Mouse (Mus musculus): Measurements from ENCODE around the gene Dscaml1. TPM values are rescaled to one million over a fixed set of nuclear protein-coding genes. Genes with fewer than 3 reads are reported as not detected.

Dscaml1 gene
- polyA plus RNA-seq, 1 experiment from 2014 or later: 0.79 TPM

DNA sequence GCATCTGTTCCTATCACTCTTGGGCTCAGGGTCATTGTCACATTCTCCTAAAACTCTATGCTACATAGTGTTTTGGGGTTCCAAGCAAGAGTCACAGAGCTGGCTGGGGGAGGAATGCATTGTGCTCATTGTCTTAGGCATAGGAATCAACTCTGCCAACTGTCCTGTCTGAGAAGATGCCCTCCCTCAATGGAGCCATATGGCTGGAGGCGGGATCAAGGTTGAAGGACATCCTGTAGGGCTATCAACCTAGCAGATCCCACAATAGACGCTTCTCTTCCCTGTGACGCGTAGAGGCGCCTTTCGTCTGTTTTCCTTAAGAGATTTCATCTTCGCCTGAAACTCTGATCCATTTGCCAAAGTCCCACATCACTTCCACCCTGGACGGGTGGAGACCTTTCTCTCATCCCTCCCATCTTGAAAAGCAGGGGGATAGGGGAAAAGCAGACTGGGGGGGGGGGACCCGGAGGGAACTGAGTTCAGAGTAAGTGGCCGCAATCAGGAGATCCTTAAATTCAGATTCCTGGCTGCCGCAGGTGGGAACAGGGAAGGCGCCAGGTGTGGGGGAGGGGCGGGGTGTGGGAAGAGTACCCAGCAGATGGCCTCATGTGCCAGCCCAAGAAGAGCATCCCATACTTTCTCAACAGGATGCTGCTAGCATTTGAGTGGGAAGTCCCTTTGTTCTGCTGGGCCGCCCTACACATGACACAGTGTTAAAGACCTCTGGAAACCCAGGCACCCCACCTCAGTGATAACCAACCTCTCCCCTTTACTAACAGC, 113.0 kb downstream of the Dscaml1 start:
- no peaks in the 10 kb centered on the region for H3K36me3 ChIP-seq (replicated peaks)
- no peaks in the 10 kb centered on the region for H3K9me3 ChIP-seq
- DNase-seq (ENCODE audit: extremely low spot score, low spot score): no peak
- no peak overlapping the region for H3K4me3 ChIP-seq
- H3K27ac ChIP-seq: no peak overlapping the region
- peaks cover 6% of the 10 kb centered on the region for H3K4me1 ChIP-seq
- WGBS: 86% methylated on average over 14 of the region's 14 CpGs
- no peaks in the 10 kb centered on the region for H3K27me3 ChIP-seq (ENCODE audit: poor library complexity, severe bottlenecking)

DNA sequence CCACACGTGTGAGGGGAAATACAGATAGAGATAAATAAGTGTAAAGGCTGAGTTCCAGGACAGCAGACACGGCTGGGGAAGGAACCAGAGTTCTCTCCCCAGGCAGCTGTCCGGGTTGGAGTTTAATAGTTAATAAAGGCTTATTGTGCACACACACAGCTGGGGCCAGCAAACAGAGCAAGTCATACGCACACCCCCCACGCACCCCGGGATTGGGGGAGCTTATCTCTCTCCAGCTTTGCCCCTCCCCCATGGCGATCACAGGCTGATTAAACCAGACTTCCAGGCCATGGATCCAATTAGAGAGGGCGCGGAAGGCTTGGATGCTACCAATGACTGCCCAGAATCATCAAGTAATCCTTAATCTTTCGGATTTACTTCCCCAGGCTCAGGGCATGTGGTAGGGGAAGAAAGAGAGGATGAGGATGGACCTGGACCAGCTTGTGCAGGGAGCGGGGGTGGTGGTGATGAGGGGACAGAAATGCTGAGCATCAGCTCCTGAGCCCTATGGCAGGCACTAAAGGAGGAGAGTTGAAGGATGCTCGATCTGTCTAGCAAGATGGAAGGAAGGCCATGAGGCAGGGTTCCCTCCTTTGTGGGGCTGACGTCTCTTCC, 119.7 kb downstream of the Dscaml1 start:
- Histone ChIP-seq H3K9me3 (no peaks in the 10 kb centered on the region), H3K27me3 (ENCODE audit: poor library complexity, severe bottlenecking) (no peaks in the 10 kb centered on the region), H3K27ac (peak overlapping the region; percentile 69), H3K36me3 (replicated peaks) (no peaks in the 10 kb centered on the region), H3K4me3 (no peak overlapping the region), H3K4me1 (peaks cover 40% of the 10 kb centered on the region)
- peak; percentile 23 for DNase-seq (ENCODE audit: extremely low spot score, low spot score)
- 53% methylated on average over 13 of the region's 13 CpGs for WGBS

DNA sequence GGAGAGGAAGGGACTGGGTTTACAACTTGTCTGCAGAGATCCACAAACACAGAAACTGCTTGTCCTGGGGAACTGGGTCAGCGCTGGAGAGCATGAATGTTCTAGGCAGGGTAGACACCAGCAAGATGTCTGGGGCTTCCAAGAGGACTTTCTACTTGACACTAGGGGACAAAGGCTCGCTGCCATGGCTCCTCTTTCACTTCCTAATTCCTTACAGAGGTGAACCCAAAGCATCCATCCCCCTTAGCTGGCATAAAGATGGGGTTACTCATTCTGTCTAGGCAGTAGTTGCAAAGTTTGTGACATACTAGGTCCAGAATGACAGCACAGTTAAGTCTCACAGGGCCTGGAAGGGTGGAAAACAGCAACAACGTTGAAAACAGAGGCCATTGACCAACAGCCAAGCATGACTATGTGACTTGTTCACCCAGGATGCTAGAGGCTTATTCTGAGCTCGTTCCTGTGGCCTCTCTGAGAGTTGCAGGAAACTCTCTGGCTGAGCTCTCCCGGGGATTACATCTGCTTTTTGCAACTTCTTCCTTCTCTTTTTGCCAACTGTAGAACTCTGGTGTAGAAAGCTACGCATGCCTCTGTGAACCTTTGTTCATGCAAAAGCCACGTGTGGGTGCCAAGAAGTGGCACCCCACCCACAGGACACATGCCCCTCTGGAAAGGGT, 120.6 kb downstream of the Dscaml1 start:
- 90% methylated on average over 7 of the region's 7 CpGs for WGBS
- H3K36me3 ChIP-seq (replicated peaks): no peaks in the 10 kb centered on the region
- no peak for DNase-seq (ENCODE audit: extremely low spot score, low spot score)
- H3K9me3 ChIP-seq: no peaks in the 10 kb centered on the region
- H3K27ac ChIP-seq: peak overlapping the region; percentile 69; the same call in 1 of the 2 replicates
- peaks cover 35% of the 10 kb centered on the region for H3K4me1 ChIP-seq
- H3K4me3 ChIP-seq: no peak overlapping the region
- no peaks in the 10 kb centered on the region for H3K27me3 ChIP-seq (ENCODE audit: poor library complexity, severe bottlenecking)

DNA sequence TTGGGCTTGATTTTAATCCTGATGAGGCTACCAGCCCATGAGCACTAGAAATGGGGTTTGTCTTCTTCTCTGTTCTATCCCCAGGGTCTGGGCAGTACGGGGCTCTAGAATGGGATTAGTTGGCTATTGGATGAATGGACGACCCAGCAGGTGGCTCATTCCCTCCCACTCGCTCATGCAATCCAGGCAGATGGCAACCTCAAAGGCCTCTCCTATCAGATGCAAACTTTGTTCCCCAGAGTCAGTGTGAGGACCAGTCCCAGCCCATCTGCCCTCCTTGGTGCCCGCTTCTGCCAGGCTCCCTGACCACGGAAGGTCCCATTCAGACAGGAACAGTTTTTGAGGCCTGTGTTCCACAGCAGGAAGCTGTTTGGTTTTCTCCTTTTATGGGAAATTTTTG, 123.4 kb downstream of the Dscaml1 start:
- H3K4me3 ChIP-seq: no peak overlapping the region
- no peaks in the 10 kb centered on the region for H3K27me3 ChIP-seq (ENCODE audit: poor library complexity, severe bottlenecking)
- no peak for DNase-seq (ENCODE audit: extremely low spot score, low spot score)
- peak overlapping the region; percentile 45 for H3K27ac ChIP-seq
- WGBS: 36% methylated on average over 5 of the region's 5 CpGs
- peaks cover 39% of the 10 kb centered on the region for H3K4me1 ChIP-seq
- H3K9me3 ChIP-seq: no peaks in the 10 kb centered on the region
- no peaks in the 10 kb centered on the region for H3K36me3 ChIP-seq (replicated peaks)

DNA sequence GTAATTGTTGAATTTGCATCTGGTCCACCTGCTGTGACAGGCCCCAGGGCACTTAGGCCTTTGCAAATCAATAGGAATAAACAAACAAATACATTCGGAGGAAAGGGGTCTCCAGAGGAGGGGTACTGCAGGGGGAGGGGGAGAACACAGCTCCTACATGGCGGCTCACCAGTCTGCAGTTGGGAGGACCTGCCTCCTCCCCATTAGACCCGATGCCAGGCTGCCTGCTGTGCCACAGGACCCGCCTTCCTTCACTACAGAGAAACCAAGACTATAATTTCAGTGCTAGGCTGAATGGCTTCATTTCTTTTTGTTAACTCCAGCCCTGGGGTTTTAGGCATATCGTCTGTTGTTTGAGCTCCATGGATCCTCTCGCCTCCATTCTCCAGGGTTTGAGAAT, 123.8 kb downstream of the Dscaml1 start:
- Histone ChIP-seq H3K27me3 (ENCODE audit: poor library complexity, severe bottlenecking) (no peaks in the 10 kb centered on the region), H3K4me3 (no peak overlapping the region), H3K4me1 (peaks cover 43% of the 10 kb centered on the region), H3K27ac (peak overlapping the region; percentile 45), H3K9me3 (no peaks in the 10 kb centered on the region), H3K36me3 (replicated peaks) (no peaks in the 10 kb centered on the region)
- 38% methylated on average over 6 of the region's 6 CpGs for WGBS
- DNase-seq (ENCODE audit: extremely low spot score, low spot score): no peak

DNA sequence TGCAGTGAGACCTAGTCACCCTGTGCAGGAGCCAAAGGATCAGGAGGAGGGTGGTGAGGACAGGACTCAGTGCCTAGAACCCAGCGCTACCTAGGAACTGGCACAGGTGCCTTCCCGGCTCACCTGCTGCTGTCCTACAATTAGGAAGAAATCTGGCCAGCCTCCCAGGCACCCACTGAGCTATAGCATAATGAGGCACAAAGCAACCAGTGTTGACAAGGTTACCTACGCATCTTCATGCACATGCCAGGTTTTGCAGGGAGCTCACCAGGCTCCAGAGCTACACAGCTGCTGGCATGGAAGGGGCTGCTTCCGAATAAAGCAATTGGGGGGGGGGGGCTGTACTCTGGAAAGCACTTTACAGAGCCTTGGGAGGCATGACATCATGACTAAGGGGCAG, 124.2 kb downstream of the Dscaml1 start:
- H3K9me3 ChIP-seq: no peaks in the 10 kb centered on the region
- H3K4me1 ChIP-seq: peaks cover 43% of the 10 kb centered on the region
- no peak overlapping the region for H3K4me3 ChIP-seq
- H3K27ac ChIP-seq: peak overlapping the region; percentile 45
- H3K27me3 ChIP-seq (ENCODE audit: poor library complexity, severe bottlenecking): no peaks in the 10 kb centered on the region
- H3K36me3 ChIP-seq (replicated peaks): no peaks in the 10 kb centered on the region
- 74% methylated on average over 4 of the region's 4 CpGs for WGBS
- DNase-seq (ENCODE audit: extremely low spot score, low spot score): no peak

DNA sequence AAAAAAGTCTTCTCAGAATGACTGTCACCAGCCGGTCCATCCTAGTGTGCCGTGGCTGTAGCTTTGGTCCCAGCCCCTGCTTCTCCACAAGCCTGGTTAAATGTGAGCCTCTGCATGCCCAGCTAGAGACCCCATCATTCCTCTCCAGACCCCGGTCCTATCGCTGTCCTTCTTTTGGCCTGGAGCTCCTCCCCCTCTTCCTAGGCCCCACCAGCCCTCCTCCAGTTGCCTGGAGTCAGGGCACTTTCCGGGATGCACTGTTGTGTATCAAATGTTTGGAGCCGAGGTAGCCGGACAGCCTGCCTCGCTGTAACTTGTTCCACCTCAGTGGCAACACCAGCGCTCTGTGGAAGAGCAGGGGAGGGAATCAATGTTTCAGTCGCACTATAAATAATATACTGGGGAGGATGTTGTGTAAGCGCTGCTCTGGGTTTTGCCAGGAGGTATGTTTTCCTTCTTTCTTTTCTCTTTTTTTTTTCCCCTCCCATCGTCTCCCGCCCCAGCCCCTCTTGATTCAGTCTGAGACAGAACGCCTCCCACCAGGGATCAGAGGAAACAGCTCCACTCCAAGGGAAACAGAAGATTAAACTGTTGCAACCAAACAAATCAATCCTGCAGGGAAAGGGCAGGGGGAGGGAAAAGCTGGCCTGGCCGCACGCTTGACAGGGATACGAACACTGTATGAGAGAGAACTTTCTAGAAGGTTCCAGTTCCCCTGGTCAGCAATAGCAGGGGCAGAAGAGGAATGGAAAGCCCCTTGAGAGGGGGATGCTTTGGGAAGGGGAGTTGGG, 128.8 kb downstream of the Dscaml1 start:
- Histone ChIP-seq H3K9me3 (no peaks in the 10 kb centered on the region), H3K27ac (peak overlapping the region; percentile 60), H3K36me3 (replicated peaks) (no peaks in the 10 kb centered on the region), H3K27me3 (ENCODE audit: poor library complexity, severe bottlenecking) (no peaks in the 10 kb centered on the region), H3K4me3 (no peak overlapping the region), H3K4me1 (peaks cover 24% of the 10 kb centered on the region)
- peak; percentile 25 for DNase-seq (ENCODE audit: extremely low spot score, low spot score)
- WGBS: 36% methylated on average over 17 of the region's 17 CpGs

DNA sequence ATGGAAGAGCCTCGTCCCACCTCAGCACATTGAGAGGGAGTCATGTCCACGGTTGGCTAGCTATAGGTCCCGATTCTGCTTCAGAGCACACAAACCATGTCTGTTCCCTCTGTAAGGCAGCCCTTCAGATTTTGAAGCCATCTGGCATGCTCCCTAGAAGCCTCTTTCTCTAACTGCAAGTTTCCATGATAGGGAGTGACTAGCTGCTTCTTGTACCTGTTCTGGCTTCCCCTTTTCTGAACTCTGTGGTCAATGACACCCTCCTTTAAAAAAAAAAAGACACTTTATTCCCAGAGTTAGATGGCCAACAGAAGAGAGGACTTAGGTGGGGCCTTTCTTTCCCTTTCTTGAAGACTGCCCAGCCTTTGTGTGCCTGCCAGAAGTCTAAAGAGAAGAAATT, 130.5 kb downstream of the Dscaml1 start:
- Histone ChIP-seq H3K27me3 (ENCODE audit: poor library complexity, severe bottlenecking) (no peaks in the 10 kb centered on the region), H3K36me3 (replicated peaks) (no peaks in the 10 kb centered on the region), H3K9me3 (no peaks in the 10 kb centered on the region), H3K27ac (no peak overlapping the region), H3K4me3 (no peak overlapping the region), H3K4me1 (peaks cover 26% of the 10 kb centered on the region)
- 88% methylated on average over 3 of the region's 3 CpGs for WGBS
- no peak for DNase-seq (ENCODE audit: extremely low spot score, low spot score)

DNA sequence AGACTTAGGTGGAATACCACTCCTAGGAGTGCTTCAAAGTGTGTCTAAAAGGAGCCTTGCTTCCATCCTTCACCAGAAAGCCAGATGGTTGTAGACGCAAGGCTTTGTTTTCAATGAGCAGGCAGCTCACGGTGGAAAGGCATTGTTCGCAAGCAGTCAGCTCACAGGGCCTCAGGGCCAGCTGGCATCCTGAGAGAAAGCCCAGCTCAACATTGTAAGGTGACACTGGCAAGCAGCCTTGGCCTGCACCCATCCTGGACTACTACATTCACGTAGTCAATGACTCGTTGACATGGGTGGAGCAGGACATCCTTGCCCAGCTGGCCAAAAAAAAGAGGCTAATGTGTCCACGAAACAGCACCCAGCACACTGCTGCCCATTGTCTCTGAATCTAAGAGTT, 134.6 kb downstream of the Dscaml1 start:
- H3K27ac ChIP-seq: peak overlapping the region; percentile 53
- H3K36me3 ChIP-seq (replicated peaks): no peaks in the 10 kb centered on the region
- no peak overlapping the region for H3K4me3 ChIP-seq
- WGBS: 69% methylated on average over 6 of the region's 6 CpGs
- H3K4me1 ChIP-seq: peaks cover 10% of the 10 kb centered on the region
- no peaks in the 10 kb centered on the region for H3K9me3 ChIP-seq
- DNase-seq (ENCODE audit: extremely low spot score, low spot score): no peak
- no peaks in the 10 kb centered on the region for H3K27me3 ChIP-seq (ENCODE audit: poor library complexity, severe bottlenecking)

DNA sequence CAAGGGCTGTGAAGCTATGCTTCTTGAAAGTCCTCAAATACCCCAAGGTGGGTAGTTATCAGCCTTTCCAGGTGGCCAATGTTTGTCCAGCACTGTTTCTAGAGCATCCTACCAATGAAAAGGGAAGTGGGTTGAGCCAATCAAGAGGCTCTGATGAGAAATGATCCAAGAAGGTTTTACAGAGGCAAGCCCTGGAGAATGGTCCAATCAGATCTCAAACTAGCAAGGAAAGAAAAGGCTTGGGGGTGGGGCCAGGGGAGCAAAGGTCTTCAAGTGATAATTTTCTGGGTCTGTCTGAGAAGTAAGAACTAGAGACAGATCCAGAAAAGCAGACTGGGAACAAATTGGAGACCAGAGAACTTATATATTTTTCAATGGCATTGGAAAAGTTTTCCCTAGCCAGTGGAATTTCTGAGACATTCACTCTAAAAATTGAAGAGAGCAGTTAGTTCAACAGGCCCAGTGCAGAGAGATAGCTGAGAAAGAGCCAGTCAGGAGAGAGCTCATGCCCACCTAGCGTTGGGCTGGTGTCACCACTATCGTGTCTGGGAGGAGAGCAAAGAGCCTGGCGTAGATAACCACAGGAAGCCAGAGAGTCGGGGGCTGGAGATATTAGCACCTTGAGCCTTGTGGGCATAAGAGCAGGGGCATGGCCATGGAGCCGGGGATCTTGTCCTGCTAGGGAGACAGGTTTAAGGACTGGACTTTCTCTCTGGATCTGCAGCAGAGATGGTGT, 140.6 kb downstream of the Dscaml1 start:
- Histone ChIP-seq H3K4me1 (peaks cover 8% of the 10 kb centered on the region; the same call in 1 of the 2 replicates), H3K9me3 (no peaks in the 10 kb centered on the region), H3K36me3 (replicated peaks) (no peaks in the 10 kb centered on the region), H3K27me3 (ENCODE audit: poor library complexity, severe bottlenecking) (no peaks in the 10 kb centered on the region), H3K4me3 (no peak overlapping the region), H3K27ac (no peak overlapping the region)
- no peak for DNase-seq (ENCODE audit: extremely low spot score, low spot score)
- 91% methylated on average over 5 of the region's 5 CpGs for WGBS

DNA sequence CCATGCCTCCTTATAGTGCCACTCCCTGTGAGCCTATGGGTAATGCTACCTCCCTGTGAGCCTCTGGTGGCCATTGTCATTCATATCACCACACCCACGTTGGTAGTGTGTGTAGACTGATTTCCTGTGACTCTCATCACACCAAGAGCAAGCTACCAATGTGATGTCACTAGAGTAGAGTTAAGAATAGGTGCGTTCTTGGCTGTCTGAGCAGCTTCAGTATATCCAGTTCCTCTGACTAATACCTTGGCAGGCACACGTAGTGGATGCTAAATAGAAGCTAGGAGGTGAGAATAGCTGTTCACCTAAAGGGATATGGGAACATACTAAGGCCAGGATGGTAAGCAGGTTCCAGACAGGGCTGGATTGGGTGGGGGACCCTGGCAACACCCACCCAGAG, 143.3 kb downstream of the Dscaml1 start:
- Histone ChIP-seq H3K36me3 (replicated peaks) (no peaks in the 10 kb centered on the region), H3K4me3 (no peak overlapping the region), H3K27me3 (ENCODE audit: poor library complexity, severe bottlenecking) (no peaks in the 10 kb centered on the region), H3K9me3 (no peaks in the 10 kb centered on the region), H3K4me1 (peaks cover 20% of the 10 kb centered on the region), H3K27ac (no peak overlapping the region)
- DNase-seq (ENCODE audit: extremely low spot score, low spot score): no peak
- 68% methylated on average over 3 of the region's 3 CpGs for WGBS

DNA sequence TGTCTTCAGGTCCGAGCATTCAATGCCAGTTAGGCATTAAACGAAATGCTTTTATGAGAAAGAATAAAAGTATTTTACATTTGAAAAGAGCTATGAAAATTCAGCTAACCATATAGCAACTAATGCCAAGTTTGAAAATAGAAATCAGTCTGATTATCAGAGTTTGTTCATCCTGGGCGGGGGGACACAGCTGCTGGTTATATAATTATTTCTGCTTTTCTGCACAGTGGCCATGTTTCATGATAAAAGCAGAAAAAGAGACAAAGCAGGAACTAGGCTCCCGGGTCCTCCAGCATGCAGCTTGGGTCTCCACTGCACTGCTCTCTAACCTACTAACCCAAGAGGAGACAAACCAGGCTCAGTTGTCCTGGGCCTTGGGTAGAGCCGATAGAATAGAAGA, 143.9 kb downstream of the Dscaml1 start:
- DNase-seq (ENCODE audit: extremely low spot score, low spot score): no peak
- Histone ChIP-seq H3K27ac (no peak overlapping the region), H3K36me3 (replicated peaks) (no peaks in the 10 kb centered on the region), H3K4me3 (no peak overlapping the region), H3K4me1 (peaks cover 20% of the 10 kb centered on the region), H3K9me3 (no peaks in the 10 kb centered on the region), H3K27me3 (ENCODE audit: poor library complexity, severe bottlenecking) (no peaks in the 10 kb centered on the region)
- WGBS: 85% methylated on average over 5 of the region's 5 CpGs

All from forebrain, embryonic 10.5 days (tissue).